Mouse (Mus musculus) CH12.LX (cell line): ENCODE measurements at regions not wholly inside any gene's neighbourhood (a gene's known extent, or its start where the extent isn't known, plus 50 kb on each side); places are given as distances from the start of the nearest gene placed in this dataset.

ENCODE experiments used
- CTCF ChIP-seq, 2 experiments: IDR thresholded peaks in 1 of 2; conservative IDR thresholded peaks in 1 of 2; 2 replicates each; pipeline ENCODE4 v1.5.1; 2011 to 2012; ENCODE audit warnings: low read depth in 2 of 2, low read length in 2 of 2, improper control_type of control experiment in 1 of 2, inconsistent platforms in 1 of 2, mild to moderate bottlenecking in 1 of 2, moderate library complexity in 1 of 2
- ELF1 ChIP-seq: IDR thresholded peaks from 2 replicates; pipeline ENCODE4 v1.6.1; 2014; ENCODE audit warnings: low read depth, mild to moderate bottlenecking, inconsistent platforms, low read length, improper control_type of control experiment
- EP300 ChIP-seq: IDR thresholded peaks from 2 replicates; pipeline ENCODE4 v1.6.1; 2011; ENCODE audit warnings: low read length, improper control_type of control experiment
- KAT2A ChIP-seq: IDR thresholded peaks from 2 replicates; pipeline ENCODE4 v1.6.1; 2012; ENCODE audit warnings: low read length, improper control_type of control experiment, inconsistent platforms; ENCODE audit not compliant: insufficient replicate concordance
- POLR2A ChIP-seq: IDR thresholded peaks from 2 replicates; pipeline ENCODE4 v1.6.1; 2011; ENCODE audit warnings: low read depth, mild to moderate bottlenecking, improper control_type of control experiment, low read length
- RCOR1 ChIP-seq: conservative IDR thresholded peaks from 2 replicates; pipeline ENCODE4 v1.6.1; 2012; ENCODE audit warnings: low read depth, mild to moderate bottlenecking, inconsistent platforms, low read length, improper control_type of control experiment
- USF1 ChIP-seq: IDR thresholded peaks from 2 replicates; pipeline ENCODE4 v1.6.1; 2014; ENCODE audit warnings: low read depth, mild to moderate bottlenecking, inconsistent platforms, low read length, improper control_type of control experiment

DNA sequence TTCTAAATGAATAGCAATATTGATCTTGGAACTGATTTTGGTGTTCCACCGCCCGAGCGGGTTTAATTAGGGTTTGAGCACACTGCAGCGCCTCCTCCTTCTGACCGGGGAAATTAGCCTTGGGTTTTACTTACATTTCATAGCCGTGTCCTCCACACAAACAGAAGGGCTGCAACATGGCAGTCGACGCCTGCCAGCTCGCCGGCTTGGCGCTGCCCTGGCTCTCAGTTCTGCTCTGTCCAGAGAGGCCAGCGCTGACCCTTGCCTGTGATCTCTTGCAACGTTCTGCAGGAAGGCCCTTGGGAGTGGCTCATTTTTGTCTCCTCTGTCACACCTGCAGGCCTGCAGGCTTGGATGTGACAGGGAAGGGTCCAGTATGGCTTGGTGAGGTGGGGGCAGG, 135.2 kb downstream of the Hmg20a start:
- TF ChIP-seq CTCF (conservative IDR thresholded peaks at IDR 0.05 in 1 of 2, IDR thresholded peaks at IDR 0.05 in 1 of 2; ENCODE audit: low read depth in 2 of 2, low read length in 2 of 2) (no peak), EP300 (no peak), USF1 (no peak), RCOR1 (no peak), ELF1 (no peak), KAT2A (no peak), POLR2A (no peak)
